Mouse (Mus musculus) liver, postnatal 0 days (tissue): ENCODE measurements at regions not wholly inside any gene's neighbourhood (a gene's known extent, or its start where the extent isn't known, plus 50 kb on each side); places are given as distances from the start of the nearest gene placed in this dataset.
A peak's percentile ranks its signal among the peaks of the same experiment; 100 is the strongest.

Experiments used
- ATAC-seq: fragments of 200-750 bp; cut with Nextera tagmentation; 2 replicates; pipeline ENCODE4 v1.8.0; 2017; ENCODE audit warnings: mild to moderate bottlenecking, moderate library complexity
- DNase-seq: peaks from one replicate; pipeline ENCODE4 v3.0.0-alpha.2; 2016
- H3K27ac ChIP-seq: fragments of 300-500 bp; sonication (generic); 2 replicates; pipeline ENCODE4 v1.5.1; 2014; ENCODE audit warnings: antibody characterized with exemption, moderate library complexity, mild to moderate bottlenecking, low read depth
- H3K27me3 ChIP-seq: fragments of 300-500 bp; sonication (generic); 2 replicates; pipeline ENCODE4 v1.6.1; 2014; ENCODE audit warnings: low read length, control low read depth, mixed read lengths; ENCODE audit not compliant: insufficient read depth
- H3K36me3 ChIP-seq: fragments of 300-500 bp; sonication (generic); replicated peaks from 2 replicates; pipeline ENCODE4 v1.6.1; 2014; ENCODE audit warnings: mild to moderate bottlenecking, control low read depth, low read length, moderate library complexity, mixed read lengths; ENCODE audit not compliant: insufficient read depth
- H3K4me1 ChIP-seq: fragments of 300-500 bp; sonication (generic); 2 replicates; pipeline ENCODE4 v1.6.1; 2014; ENCODE audit warnings: antibody characterized with exemption, mild to moderate bottlenecking, control low read depth; ENCODE audit not compliant: insufficient read depth
- H3K4me2 ChIP-seq: fragments of 300-500 bp; sonication (generic); 2 replicates; pipeline ENCODE4 v1.6.1; 2014; ENCODE audit warnings: low read depth, mild to moderate bottlenecking, low read length, moderate library complexity, mixed read lengths
- H3K4me3 ChIP-seq: fragments of 300-500 bp; sonication (generic); 2 replicates; pipeline ENCODE4 v1.5.1; 2014; ENCODE audit warnings: low read depth, low read length
- H3K9ac ChIP-seq: fragments of 300-500 bp; sonication (generic); replicated peaks from 2 replicates; pipeline ENCODE4 v1.6.1; 2014; ENCODE audit warnings: mild to moderate bottlenecking, moderate library complexity
- H3K9me3 ChIP-seq: fragments of 300-500 bp; sonication (generic); 2 replicates; pipeline ENCODE4 v1.6.1; 2016; ENCODE audit warnings: mild to moderate bottlenecking, control low read depth, low read length, mixed read lengths
- CTCF ChIP-seq: sonication (generic); IDR thresholded peaks from 2 replicates; pipeline ENCODE4 v1.5.1; 2016; ENCODE audit warnings: antibody characterized with exemption, low read depth
- EP300 ChIP-seq: IDR thresholded peaks from 2 replicates; pipeline ENCODE4 v1.6.1; 2016; ENCODE audit warnings: antibody characterized with exemption, low read depth, mild to moderate bottlenecking
- WGBS: fragments of 180-500 bp; shearing (Covaris S2); extraction: QIAGEN DNeasy Blood & Tissue Kit; methylation state at CpG from one replicate; pipeline ENCODE4 v1.1.7; 2014; ENCODE audit not compliant: insufficient replicate concordance; 5-methylcytosine and 5-hydroxymethylcytosine counted together

- Histone ChIP-seq H3K27ac (no peak overlapping the region), H3K4me2 (no peak overlapping the region), H3K9me3 (no peaks in the 10 kb centered on the region), H3K36me3 (no peaks in the 10 kb centered on the region), H3K4me1 (no peaks in the 10 kb centered on the region), H3K9ac (no peak overlapping the region), H3K27me3 (no peaks in the 10 kb centered on the region), H3K4me3 (no peak overlapping the region)
- DNase-seq (no peak), ATAC-seq (no peak)
- TF ChIP-seq CTCF (no peak), EP300 (no peak)
- 67% methylated on average over 1 of the region's 1 CpGs for WGBS
These were observed 156.2 kb downstream of the Fam124b start for GRCm38 (mm10) chr1:80062121-80062520.

GRCm38 (mm10) chr1:80061632-80062031 lies 156.6 kb downstream of the Fam124b start:
- no peak for ATAC-seq
- WGBS, result 75% methylated on average over 7 of the region's 7 CpGs
- H3K27me3 ChIP-seq, result no peaks in the 10 kb centered on the region
- no peak overlapping the region for H3K4me3 ChIP-seq
- H3K9me3 ChIP-seq, result no peaks in the 10 kb centered on the region
- no peak overlapping the region for H3K4me2 ChIP-seq
- no peaks in the 10 kb centered on the region for H3K36me3 ChIP-seq
- no peaks in the 10 kb centered on the region for H3K4me1 ChIP-seq
- TF ChIP-seq CTCF (no peak), EP300 (no peak)
- no peak overlapping the region for H3K9ac ChIP-seq
- DNase-seq, result no peak
- H3K27ac ChIP-seq, result no peak overlapping the region

GRCm38 (mm10) chr1:80045141-80045540 lies 173.1 kb downstream of the Fam124b start:
- H3K27ac ChIP-seq, result no peak overlapping the region
- TF ChIP-seq CTCF, result no peak

GRCm38 (mm10) chr1:80040409-80040808 lies 177.9 kb downstream of the Fam124b start:
- 56% methylated on average over 3 of the region's 3 CpGs for WGBS
- H3K9me3 ChIP-seq, result no peaks in the 10 kb centered on the region
- ATAC-seq, result no peak
- no peak overlapping the region for H3K4me3 ChIP-seq
- no peaks in the 10 kb centered on the region for H3K4me1 ChIP-seq
- no peak for TF ChIP-seq CTCF
- TF ChIP-seq EP300, result 0 out of 2 replicates have a peak, but pooled peaks have one; percentile 28
- no peaks in the 10 kb centered on the region for H3K27me3 ChIP-seq
- H3K4me2 ChIP-seq, result no peak overlapping the region
- no peak overlapping the region for H3K27ac ChIP-seq
- DNase-seq, result no peak
- H3K9ac ChIP-seq, result no peak overlapping the region
- H3K36me3 ChIP-seq, result no peaks in the 10 kb centered on the region

More at GRCm38 (mm10) chr1:80045141-80045540, 173.1 kb downstream of the Fam124b start:
- 77% methylated on average over 10 of the region's 10 CpGs for WGBS
- Histone ChIP-seq H3K9ac (no peak overlapping the region), H3K4me3 (no peak overlapping the region), H3K4me1 (no peaks in the 10 kb centered on the region), H3K4me2 (no peak overlapping the region), H3K9me3 (no peaks in the 10 kb centered on the region), H3K36me3 (no peaks in the 10 kb centered on the region), H3K27me3 (no peaks in the 10 kb centered on the region)
- ATAC-seq (no peak), DNase-seq (no peak)

- no peaks in the 10 kb centered on the region for H3K9me3 ChIP-seq
- H3K4me2 ChIP-seq, result no peak overlapping the region
- no peak for TF ChIP-seq EP300
- no peak for TF ChIP-seq CTCF
- no peak overlapping the region for H3K9ac ChIP-seq
- no peaks in the 10 kb centered on the region for H3K36me3 ChIP-seq
- no peak overlapping the region for H3K27ac ChIP-seq
- H3K27me3 ChIP-seq, result no peaks in the 10 kb centered on the region
- no peaks in the 10 kb centered on the region for H3K4me1 ChIP-seq
- no peak for DNase-seq
- H3K4me3 ChIP-seq, result no peak overlapping the region
- ATAC-seq, result no peak
- 66% methylated on average over 3 of the region's 3 CpGs for WGBS
These were observed 178.4 kb downstream of the Fam124b start for GRCm38 (mm10) chr1:80039891-80040290.

GRCm38 (mm10) chr1:80039161-80039560 lies 178.2 kb upstream of the Serpine2 start:
- WGBS, result 59% methylated on average over 4 of the region's 4 CpGs
- H3K27ac ChIP-seq, result no peak overlapping the region
- H3K4me3 ChIP-seq, result no peak overlapping the region
- no peaks in the 10 kb centered on the region for H3K4me1 ChIP-seq
- ATAC-seq, result no peak
- no peaks in the 10 kb centered on the region for H3K9me3 ChIP-seq
- H3K27me3 ChIP-seq, result no peaks in the 10 kb centered on the region
- H3K36me3 ChIP-seq, result no peaks in the 10 kb centered on the region
- H3K4me2 ChIP-seq, result no peak overlapping the region
- no peak overlapping the region for H3K9ac ChIP-seq
- no peak for DNase-seq
- TF ChIP-seq EP300 (no peak), CTCF (no peak)

- Histone ChIP-seq H3K4me3 (no peak overlapping the region), H3K9me3 (no peaks in the 10 kb centered on the region), H3K36me3 (no peaks in the 10 kb centered on the region), H3K4me1 (no peaks in the 10 kb centered on the region), H3K9ac (no peak overlapping the region), H3K27me3 (no peaks in the 10 kb centered on the region), H3K4me2 (no peak overlapping the region), H3K27ac (no peak overlapping the region)
- TF ChIP-seq EP300 (no peak), CTCF (no peak)
- DNase-seq (no peak), ATAC-seq (no peak)
These were observed 177.1 kb upstream of the Serpine2 start for GRCm38 (mm10) chr1:80038059-80038458.
